Mouse (Mus musculus): ENCODE results near the gene Muc1. TPM values are rescaled to one million over a fixed set of nuclear protein-coding genes. Genes with fewer than 3 reads are reported as not detected.

Gene Muc1
- 0.20 and 0.34 TPM in 2 replicates for polyA plus RNA-seq (2021; fragmentation: Nextera tagmentation)
- long read RNA-seq, experiment 1: 0 reads
- long read RNA-seq, experiment 2: 0 reads

DNA sequence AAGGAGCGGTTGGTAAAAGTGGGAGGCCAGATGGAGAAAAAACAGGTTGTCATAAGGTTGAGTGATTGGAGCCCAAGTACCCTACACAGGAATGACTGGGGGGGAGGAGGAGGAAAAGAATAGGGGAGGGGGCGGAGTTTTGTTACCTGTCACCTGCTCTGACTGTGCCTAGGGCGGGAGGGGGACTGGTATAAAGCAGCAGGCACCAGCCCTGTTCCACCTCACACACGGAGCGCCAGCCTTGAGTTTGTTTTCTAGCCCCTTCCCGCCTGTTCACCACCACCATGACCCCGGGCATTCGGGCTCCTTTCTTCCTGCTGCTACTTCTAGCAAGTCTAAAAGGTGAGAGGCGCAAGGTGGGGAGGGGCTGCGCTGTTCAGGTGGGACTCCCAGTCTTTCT lies at the start of gene Muc1:
TSS of gene Muc1 (plus strand) at position 222 of the 400 bp plus-strand sequence.

GRCm38 (mm10) chr3:89183058-89183958 lies 45.5 kb upstream of the Muc1 start, which contains the start of gene Fam189b:
Gene Fam189b, plus strand, starts transcription at chr3:89183143.

DNA sequence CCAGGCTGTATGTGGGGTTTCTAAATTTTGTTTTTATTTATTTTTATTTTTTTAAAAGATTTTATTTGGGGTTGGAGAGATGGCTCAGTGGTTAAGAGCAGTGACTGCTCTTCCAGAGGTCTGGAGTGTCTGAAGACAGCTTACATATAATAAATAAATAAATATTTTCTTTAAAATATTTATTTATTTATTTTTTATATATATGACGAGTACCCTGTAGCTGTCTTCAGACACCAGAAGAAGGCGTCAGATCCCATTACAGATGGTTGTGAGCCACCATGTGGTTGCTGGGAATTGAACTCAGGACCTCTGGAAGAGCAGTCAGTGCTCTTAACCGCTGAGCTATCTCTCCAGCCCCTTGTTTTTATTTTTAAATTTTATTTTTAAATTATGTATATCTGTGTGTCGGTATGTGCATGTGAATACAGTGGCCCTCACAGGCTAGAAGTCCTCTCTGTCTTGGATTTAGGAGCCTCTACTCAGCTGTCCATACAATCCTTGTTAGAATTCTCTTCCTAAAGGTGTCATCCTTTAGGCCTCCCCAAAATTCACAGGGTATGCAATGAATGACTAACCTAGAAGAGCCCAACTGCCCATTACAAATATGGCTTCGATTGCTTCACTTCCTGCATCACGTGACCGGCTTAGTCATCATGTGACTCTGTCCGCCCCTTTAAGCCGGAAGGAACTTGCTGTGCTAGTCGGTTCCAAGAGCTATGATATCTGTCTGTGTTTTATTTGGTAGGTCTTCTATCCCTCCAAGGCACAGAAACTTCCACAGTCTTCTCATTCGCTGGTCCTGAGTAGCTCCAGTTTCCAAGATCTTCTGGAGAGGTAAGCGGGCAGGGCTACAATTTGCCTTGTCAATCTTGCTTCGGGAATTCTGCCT lies 26.4 kb upstream of the Muc1 start, which contains the start of gene Gba:
TSS of gene Gba (plus strand) at position 676 of the 889 bp plus-strand sequence.

GRCm38 (mm10) chr3:89214681-89215411 lies 14.0 kb upstream of the Muc1 start, which contains the start of gene Thbs3:
Gene Thbs3, plus strand, starts transcription at chr3:89215180.

GRCm38 (mm10) chr3:89226900-89227299 lies 2.0 kb upstream of the Muc1 start, which contains the start of gene Mtx1:
Gene Mtx1, minus strand, starts transcription at chr3:89227088.

DNA sequence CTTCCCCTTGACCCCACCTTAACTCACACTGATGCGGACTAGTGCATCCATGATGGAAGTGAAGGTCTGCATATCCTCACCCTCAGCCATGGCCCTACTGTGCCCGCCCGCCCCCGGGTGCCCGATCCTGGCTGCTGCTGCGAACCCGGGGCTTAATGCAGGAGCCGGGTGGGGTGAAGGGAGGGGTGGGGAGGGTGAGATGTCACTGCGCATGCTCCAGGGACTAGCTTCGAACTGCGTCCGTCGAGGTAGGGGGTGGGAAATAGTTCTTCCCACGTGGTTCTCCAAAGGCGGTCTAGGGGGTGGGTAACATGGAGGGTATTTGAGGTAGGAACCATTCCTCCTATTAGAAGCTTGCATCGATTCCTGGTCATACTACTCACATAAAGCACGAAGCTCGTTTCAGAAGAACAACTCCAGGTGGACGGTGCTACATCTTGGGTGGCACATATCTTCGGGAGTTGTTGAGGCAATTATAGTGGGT lies 16.9 kb downstream of the Muc1 start, which contains the start of gene Krtcap2:
TSS of gene Krtcap2 (plus strand) at position 279 of the 484 bp plus-strand sequence.

GRCm38 (mm10) chr3:89246261-89247100 lies 17.6 kb downstream of the Muc1 start, which contains the start of gene Trim46:
Gene Trim46, minus strand, starts transcription at chr3:89246309.

DNA sequence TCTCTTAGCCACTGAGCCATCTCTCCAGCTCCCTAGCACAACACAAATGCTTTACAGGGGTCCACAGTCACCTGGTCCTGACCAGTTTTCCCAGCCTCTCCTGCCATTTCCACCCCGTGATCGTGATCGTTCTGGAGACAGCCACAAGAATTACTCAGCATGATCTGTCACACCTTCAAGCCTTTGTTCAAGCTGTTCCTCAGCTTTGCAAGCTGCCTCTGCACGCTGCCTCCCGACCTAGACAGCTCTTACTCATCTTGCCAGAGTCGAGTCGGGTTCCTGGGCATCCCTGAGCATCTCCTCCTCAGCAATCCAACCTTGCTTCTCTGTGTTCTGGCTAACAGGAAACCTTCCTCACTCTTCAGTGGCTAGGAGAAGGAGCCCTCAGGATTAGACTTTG lies 30.2 kb downstream of the Muc1 start, which contains the start of gene Dpm3:
TSS of gene Dpm3 (plus strand) at position 283 of the 400 bp plus-strand sequence.

GRCm38 (mm10) chr3:89270051-89270755 lies 41.3 kb downstream of the Muc1 start, which contains the start of gene Slc50a1:
Gene Slc50a1, minus strand, starts transcription at chr3:89270570.

GRCm38 (mm10) chr3:89280606-89281511 lies 52.0 kb downstream of the Muc1 start, which contains the start of gene Efna1:
Gene Efna1, minus strand, starts transcription at chr3:89281142.

Other genes starting within 250 kb of the Muc1 start
- gene Rusc1, start 135.7 kb upstream of the Muc1 start, polyA plus RNA-seq (2021; fragmentation: Nextera tagmentation): 47.9 and 79.6 TPM in 2 replicates
- gene Gm43738, start 128.0 kb upstream of the Muc1 start, polyA plus RNA-seq (2021; fragmentation: Nextera tagmentation): 0.10 TPM in 1 of 2 replicates, not detected in the other
- gene Fdps, start 127.1 kb upstream of the Muc1 start, polyA plus RNA-seq (2021; fragmentation: Nextera tagmentation): 156 and 192 TPM in 2 replicates
- gene Pklr, start 92.9 kb upstream of the Muc1 start, polyA plus RNA-seq (2021; fragmentation: Nextera tagmentation): not detected in 2 replicates
- 2.2 and 5.2 TPM in 2 replicates for gene Hcn3, start 68.9 kb upstream of the Muc1 start, polyA plus RNA-seq (2021; fragmentation: Nextera tagmentation)
- gene Clk2, start 64.3 kb upstream of the Muc1 start, polyA plus RNA-seq (2021; fragmentation: Nextera tagmentation): 3.0 and 3.7 TPM in 2 replicates
- gene Scamp3, start 51.6 kb upstream of the Muc1 start, polyA plus RNA-seq (2021; fragmentation: Nextera tagmentation): 65.4 and 69.8 TPM in 2 replicates
- gene Fam189b, start 45.9 kb upstream of the Muc1 start, polyA plus RNA-seq (2021; fragmentation: Nextera tagmentation): 8.2 and 15.5 TPM in 2 replicates
- 24.1 and 25.8 TPM in 2 replicates for gene Gba, start 26.1 kb upstream of the Muc1 start, polyA plus RNA-seq (2021; fragmentation: Nextera tagmentation)
- 8.3 and 12.0 TPM in 2 replicates for gene Thbs3, start 13.9 kb upstream of the Muc1 start, polyA plus RNA-seq (2021; fragmentation: Nextera tagmentation)
- gene Mtx1, start 2.0 kb upstream of the Muc1 start, polyA plus RNA-seq (2021; fragmentation: Nextera tagmentation): 121 and 135 TPM in 2 replicates
- gene Krtcap2, start 16.9 kb downstream of the Muc1 start, polyA plus RNA-seq (2021; fragmentation: Nextera tagmentation): 209 and 223 TPM in 2 replicates
- gene Trim46, start 17.3 kb downstream of the Muc1 start, polyA plus RNA-seq (2021; fragmentation: Nextera tagmentation): 23.1 and 27.4 TPM in 2 replicates
- gene Dpm3, start 30.3 kb downstream of the Muc1 start, polyA plus RNA-seq (2021; fragmentation: Nextera tagmentation): 276 and 277 TPM in 2 replicates
- gene Slc50a1, start 41.5 kb downstream of the Muc1 start, polyA plus RNA-seq (2021; fragmentation: Nextera tagmentation): 48.6 and 65.6 TPM in 2 replicates
- 11.1 and 12.0 TPM in 2 replicates for gene Efna1, start 52.1 kb downstream of the Muc1 start, polyA plus RNA-seq (2021; fragmentation: Nextera tagmentation)
- gene Efna3, start 93.9 kb downstream of the Muc1 start, polyA plus RNA-seq (2021; fragmentation: Nextera tagmentation): 5.6 and 31.3 TPM in 2 replicates
- gene Efna4, start 109.0 kb downstream of the Muc1 start, polyA plus RNA-seq (2021; fragmentation: Nextera tagmentation): 0.30 and 0.44 TPM in 2 replicates
- 21.3 and 43.1 TPM in 2 replicates for gene Adam15, start 120.9 kb downstream of the Muc1 start, polyA plus RNA-seq (2021; fragmentation: Nextera tagmentation)
- gene Dcst2, start 132.9 kb downstream of the Muc1 start, polyA plus RNA-seq (2021; fragmentation: Nextera tagmentation): not detected in 2 replicates
- 1.9 and 2.3 TPM in 2 replicates for gene Dcst1, start 136.2 kb downstream of the Muc1 start, polyA plus RNA-seq (2021; fragmentation: Nextera tagmentation)
- 0.49 and 1.2 TPM in 2 replicates for gene Zbtb7b, start 165.7 kb downstream of the Muc1 start, polyA plus RNA-seq (2021; fragmentation: Nextera tagmentation)
- gene Lenep, start 173.7 kb downstream of the Muc1 start, polyA plus RNA-seq (2021; fragmentation: Nextera tagmentation): not detected in 2 replicates
- 22.6 and 32.3 TPM in 2 replicates for gene Flad1, start 182.8 kb downstream of the Muc1 start, polyA plus RNA-seq (2021; fragmentation: Nextera tagmentation)
- 8.9 and 10.6 TPM in 2 replicates for gene Cks1b, start 189.3 kb downstream of the Muc1 start, polyA plus RNA-seq (2021; fragmentation: Nextera tagmentation)
- gene Shc1, start 189.4 kb downstream of the Muc1 start, polyA plus RNA-seq (2021; fragmentation: Nextera tagmentation): 4.1 and 4.9 TPM in 2 replicates
- gene Pygo2, start 201.2 kb downstream of the Muc1 start, polyA plus RNA-seq (2021; fragmentation: Nextera tagmentation): 5.5 and 11.4 TPM in 2 replicates
- gene Pbxip1, start 207.6 kb downstream of the Muc1 start, polyA plus RNA-seq (2021; fragmentation: Nextera tagmentation): 15.4 and 16.1 TPM in 2 replicates
- 66.6 and 78.2 TPM in 2 replicates for gene Pmvk, start 225.5 kb downstream of the Muc1 start, polyA plus RNA-seq (2021; fragmentation: Nextera tagmentation)

Data from left cerebral cortex, adult 6 months (tissue).